Mouse (Mus musculus) heart, adult 2 months (tissue): ENCODE measurements at regions not wholly inside any gene's neighbourhood (a gene's known extent, or its start where the extent isn't known, plus 50 kb on each side); places are given as distances from the start of the nearest gene placed in this dataset.
A peak's percentile ranks its signal among the peaks of the same experiment; 100 is the strongest.

Source experiments
- DNase-seq, 2 experiments: peaks; one replicate each; pipeline ENCODE4 v3.0.0; 2021
- H3K27ac ChIP-seq: fragments of 200-600 bp; 2 replicates; pipeline ENCODE4 v1.8.1; 2022
- H3K27me3 ChIP-seq: fragments of 200-500 bp; 2 replicates; pipeline ENCODE4 v1.6.1; 2012; ENCODE audit warnings: mild to moderate bottlenecking, low read length, inconsistent platforms, mixed read lengths; ENCODE audit not compliant: control insufficient read depth, insufficient read depth
- H3K36me3 ChIP-seq: fragments of 200-500 bp; 2 replicates; pipeline ENCODE4 v1.6.1; 2012; ENCODE audit warnings: low read length, inconsistent platforms; ENCODE audit not compliant: control insufficient read depth, insufficient read depth
- H3K4me1 ChIP-seq: fragments of 200-500 bp; 2 replicates; pipeline ENCODE4 v1.6.1; 2011; ENCODE audit warnings: low read length; ENCODE audit not compliant: control insufficient read depth, insufficient read depth
- H3K4me3 ChIP-seq: fragments of 200-600 bp; 2 replicates; pipeline ENCODE4 v1.8.1; 2022
- H3K79me2 ChIP-seq: fragments of 200-500 bp; replicated peaks from 2 replicates; pipeline ENCODE4 v1.6.1; 2012; ENCODE audit warnings: mild to moderate bottlenecking, inconsistent platforms, low read length, moderate library complexity, mixed read lengths; ENCODE audit not compliant: control insufficient read depth, insufficient read depth
- H3K9ac ChIP-seq: fragments of 200-500 bp; 2 replicates; pipeline ENCODE4 v1.6.1; 2012; ENCODE audit warnings: low read depth, mild to moderate bottlenecking, control low read depth, inconsistent platforms, low read length, mixed read lengths
- CTCF ChIP-seq: fragments of 200-600 bp; IDR thresholded peaks from 2 replicates; pipeline ENCODE4 v1.8.1; 2022; ENCODE audit warnings: antibody characterized with exemption, mild to moderate bottlenecking, moderate library complexity
- EP300 ChIP-seq: fragments of 200-500 bp; IDR thresholded peaks from 2 replicates; pipeline ENCODE4 v1.6.1; 2011; ENCODE audit warnings: low read depth, low read length, control low read depth; ENCODE audit not compliant: insufficient read depth
- POLR2A ChIP-seq: fragments of 200-500 bp; IDR thresholded peaks from 2 replicates; pipeline ENCODE4 v1.6.1; 2011; ENCODE audit warnings: mild to moderate bottlenecking, low read depth, low read length, control low read depth; ENCODE audit not compliant: insufficient read depth
- WGBS: fragments of 180-500 bp; shearing (Covaris S2); methylation state at CpG from one replicate; pipeline ENCODE4 v1.1.7; 2018; 5-methylcytosine and 5-hydroxymethylcytosine counted together
- intact Hi-C: fragments of 180-260 bp; cut with DNase I; formaldehyde crosslinking; loops from one replicate; pipeline ENCODE4 v1.15.1; 2025

- no peaks in the 10 kb centered on the region for H3K79me2 ChIP-seq
- H3K4me3 ChIP-seq: no peak overlapping the region
- no peak for DNase-seq
- H3K4me1 ChIP-seq: no peaks in the 10 kb centered on the region
- 26% methylated on average over 3 of the region's 3 CpGs for WGBS
- TF ChIP-seq POLR2A (no peak), CTCF (no peak), EP300 (no peak)
- H3K9ac ChIP-seq: no peak overlapping the region
- no peak overlapping the region for H3K27ac ChIP-seq
- intact Hi-C loops: no loop called here
- H3K27me3 ChIP-seq: no peaks in the 10 kb centered on the region
- H3K36me3 ChIP-seq: no peaks in the 10 kb centered on the region
Measured at GRCm38 (mm10) chr15:64434502-64434901, 374.2 kb upstream of the Fam49b start.

- Histone ChIP-seq H3K36me3 (no peaks in the 10 kb centered on the region), H3K27me3 (no peaks in the 10 kb centered on the region), H3K27ac (no peak overlapping the region), H3K4me3 (no peak overlapping the region), H3K79me2 (no peaks in the 10 kb centered on the region), H3K9ac (no peak overlapping the region), H3K4me1 (no peaks in the 10 kb centered on the region)
- TF ChIP-seq CTCF: no peak
- TF ChIP-seq EP300: no peak
- intact Hi-C loops: no loop called here
- 78% methylated on average over 2 of the region's 2 CpGs for WGBS
- DNase-seq: no peak
Measured at GRCm38 (mm10) chr15:64434908-64435307, 374.6 kb upstream of the Fam49b start.

GRCm38 (mm10) chr15:64445076-64445475 is 372.4 kb upstream of the Gm21798 start:
- Histone ChIP-seq H3K36me3 (no peaks in the 10 kb centered on the region), H3K79me2 (no peaks in the 10 kb centered on the region), H3K4me3 (no peak overlapping the region), H3K27ac (no peak overlapping the region), H3K4me1 (peaks cover 2% of the 10 kb centered on the region; the same call in 1 of the 2 replicates), H3K27me3 (no peaks in the 10 kb centered on the region), H3K9ac (no peak overlapping the region)
- intact Hi-C loops: loop anchor here (5.0 kb wide), 1 partner anchor 43 kb away; no protein-coding TSS in a partner anchor
- WGBS: 60% methylated on average over 4 of the region's 4 CpGs
- DNase-seq: no peak
- TF ChIP-seq POLR2A (no peak), EP300 (no peak), CTCF (no peak)

DNA sequence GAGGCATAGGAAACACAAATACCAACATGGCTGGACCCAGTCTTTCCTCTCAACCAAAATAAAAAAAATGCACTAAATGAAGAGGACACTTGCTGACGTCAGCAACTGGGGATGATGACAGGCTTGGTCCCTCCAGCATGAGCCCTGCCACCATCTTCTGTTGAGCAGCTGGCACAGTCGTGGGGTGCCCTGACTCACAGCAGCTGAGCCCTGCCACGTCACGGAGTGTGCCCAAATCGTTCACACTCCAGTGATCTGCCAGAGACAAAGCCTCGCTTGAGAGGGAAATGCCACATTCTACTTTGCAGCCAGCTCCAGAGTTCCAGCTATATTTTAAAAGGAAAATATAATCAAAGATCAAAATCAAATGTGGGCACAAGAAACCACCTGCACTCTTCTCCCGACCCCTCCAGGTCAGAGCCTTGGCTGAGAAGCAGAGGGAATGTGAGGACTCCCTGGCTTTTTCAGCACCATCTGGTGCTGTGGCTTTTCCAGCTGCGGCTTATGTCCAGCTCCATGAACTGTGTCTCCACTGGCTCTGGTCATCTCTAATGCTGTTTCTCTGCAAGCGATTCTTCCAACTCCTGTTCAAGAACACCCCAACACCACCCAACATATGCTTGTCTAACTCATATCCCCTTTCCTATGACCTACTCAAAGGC is 371.0 kb upstream of the Gm21798 start:
- TF ChIP-seq POLR2A (no peak), EP300 (no peak), CTCF (no peak)
- DNase-seq: no peak
- Histone ChIP-seq H3K4me3 (no peak overlapping the region), H3K9ac (no peak overlapping the region), H3K79me2 (no peaks in the 10 kb centered on the region), H3K27ac (no peak overlapping the region), H3K36me3 (no peaks in the 10 kb centered on the region), H3K4me1 (peaks cover 2% of the 10 kb centered on the region; the same call in 1 of the 2 replicates), H3K27me3 (no peaks in the 10 kb centered on the region)
- intact Hi-C loops: loop anchor here (5.0 kb wide), 1 partner anchor 44 kb away; no protein-coding TSS in a partner anchor
- 79% methylated on average over 9 of the region's 9 CpGs for WGBS

GRCm38 (mm10) chr15:64447239-64447952 is 370.1 kb upstream of the Gm21798 start:
- Histone ChIP-seq H3K4me3 (no peak overlapping the region), H3K27me3 (no peaks in the 10 kb centered on the region), H3K79me2 (no peaks in the 10 kb centered on the region), H3K27ac (no peak overlapping the region), H3K9ac (no peak overlapping the region), H3K36me3 (no peaks in the 10 kb centered on the region), H3K4me1 (peaks cover 2% of the 10 kb centered on the region; the same call in 1 of the 2 replicates)
- no peak for DNase-seq
- intact Hi-C loops: loop anchor here (5.0 kb wide), 1 partner anchor 45 kb away; no protein-coding TSS in a partner anchor
- 60% methylated on average over 5 of the region's 5 CpGs for WGBS
- TF ChIP-seq CTCF: no peak
- no peak for TF ChIP-seq EP300
- no peak for TF ChIP-seq POLR2A

DNA sequence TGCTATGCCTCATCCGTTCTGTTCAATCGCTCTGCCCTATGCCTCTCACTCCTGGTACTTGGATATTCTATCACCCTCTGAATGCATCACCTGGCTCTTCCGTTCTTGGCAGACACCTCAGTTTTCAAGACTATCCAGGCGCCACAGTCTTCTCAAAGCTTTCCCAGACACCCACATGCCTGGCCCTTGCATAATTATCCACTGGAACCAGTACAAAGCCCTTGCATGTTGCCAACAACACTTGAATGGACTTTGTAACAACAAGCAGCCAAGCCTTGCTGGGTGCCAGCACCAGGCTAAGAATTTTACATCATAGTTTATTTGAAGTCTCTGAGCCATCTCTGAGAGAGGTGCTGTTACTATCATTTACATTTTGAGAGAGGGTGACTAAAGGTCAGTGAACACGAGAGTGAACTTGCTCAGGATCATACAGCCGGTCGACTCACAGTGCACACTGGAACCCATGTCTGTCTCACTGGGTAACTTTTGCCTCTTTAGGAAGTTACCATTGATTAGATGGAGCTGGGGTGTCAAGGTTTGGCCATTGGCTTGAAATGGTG is 368.8 kb upstream of the Gm21798 start:
- peak; percentile 46 to 81 for DNase-seq
- intact Hi-C loops: loop anchor here (5.0 kb wide), 1 partner anchor 46 kb away; no protein-coding TSS in a partner anchor
- Histone ChIP-seq H3K27ac (no peak overlapping the region), H3K4me1 (peaks cover 2% of the 10 kb centered on the region; the same call in 1 of the 2 replicates), H3K36me3 (no peaks in the 10 kb centered on the region), H3K27me3 (no peaks in the 10 kb centered on the region), H3K9ac (no peak overlapping the region), H3K4me3 (no peak overlapping the region), H3K79me2 (no peaks in the 10 kb centered on the region)
- 72% methylated on average over 7 of the region's 7 CpGs for WGBS
- TF ChIP-seq CTCF: no peak
- no peak for TF ChIP-seq EP300
- TF ChIP-seq POLR2A: no peak
